Mouse (Mus musculus) retina, embryonic 14.5 days (tissue): ENCODE results near the gene Ccdc51.
"Not testable (repeated sequence)": the region's sequence is repeated elsewhere in the genome, so short reads cannot be mapped to it uniquely, and the experiment has no call there.

ENCODE experiments used
- DNase-seq: peaks from one replicate; pipeline ENCODE4 v3.0.0-alpha.2; 2015; ENCODE audit warnings: low spot score

The Ccdc51 gene

GRCm38 (mm10) chr9:109123266-109123665 lies 41.0 kb downstream of the Ccdc51 start:
- DNase-seq, result no peak

GRCm38 (mm10) chr9:109124164-109124563 lies 41.9 kb downstream of the Ccdc51 start:
- DNase-seq, result no peak

GRCm38 (mm10) chr9:109125043-109125442 lies 42.8 kb downstream of the Ccdc51 start:
- no peak for DNase-seq

GRCm38 (mm10) chr9:109125481-109125880 lies 43.2 kb downstream of the Ccdc51 start:
- DNase-seq, result no peak

GRCm38 (mm10) chr9:109127076-109127475 lies 44.8 kb downstream of the Ccdc51 start:
- DNase-seq, result no peak

- DNase-seq, result peak; percentile 56
These were observed 45.9 kb downstream of the Ccdc51 start for GRCm38 (mm10) chr9:109128211-109128610.

GRCm38 (mm10) chr9:109130076-109130475 lies 47.8 kb downstream of the Ccdc51 start:
- DNase-seq, result no peak

GRCm38 (mm10) chr9:109140414-109140813 lies 58.1 kb downstream of the Ccdc51 start:
- DNase-seq, result not testable (repeated sequence)
